Mouse (Mus musculus) megakaryocyte, embryonic 14.5 days (primary cell): ENCODE data around the gene Xpr1.

Experiments
- FLI1 ChIP-seq: IDR thresholded peaks from 2 replicates; pipeline ENCODE4 v1.6.1; 2012; ENCODE audit warnings: low read length, inconsistent platforms, mixed read lengths
- GATA1 ChIP-seq: IDR thresholded peaks from 3 replicates; pipeline ENCODE4 v1.6.1; 2012; ENCODE audit warnings: mixed read lengths, low read length, inconsistent platforms, borderline replicate concordance

DNA sequence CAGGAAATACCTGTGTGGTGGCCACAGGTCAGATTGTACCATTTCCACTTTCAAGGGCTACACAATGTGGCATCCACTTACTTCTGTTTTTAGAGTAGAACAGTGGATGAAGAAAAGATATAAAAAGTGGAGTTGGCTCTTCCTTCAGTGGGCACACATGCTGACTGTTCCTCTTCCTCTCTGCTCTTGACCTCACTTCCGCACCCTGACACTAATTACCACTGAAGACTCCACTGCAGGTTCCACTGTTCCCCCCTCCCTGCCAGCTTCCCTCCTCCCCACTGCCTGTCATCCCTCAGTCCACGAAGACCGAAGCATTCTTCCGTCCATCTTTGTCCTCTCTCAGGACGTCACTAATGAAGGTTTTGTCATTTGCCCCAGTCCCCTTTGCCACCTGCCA, 45.4 kb upstream of the Xpr1 start:
- TF ChIP-seq GATA1 (no peak), FLI1 (no peak)
